Mouse (Mus musculus) erythroid progenitor cell, adult 5-6 weeks (primary cell): ENCODE data around the gene Csrp2. TPM values are rescaled to one million over a fixed set of nuclear protein-coding genes. Genes with fewer than 3 reads are reported as not detected.

Experiments
- ATAC-seq: replicated peaks from 2 replicates; pipeline ENCODE4 v1.8.0; 2016; ENCODE audit warnings: moderate number of reproducible peaks, mild to moderate bottlenecking, moderate TSS enrichment, inconsistent platforms; ENCODE audit not compliant: poor library complexity, low FRiP score, severe bottlenecking
- total RNA-seq, 2 experiments: library from RNA; stranded (forward) in 1 of 2; stranded (reverse) in 1 of 2; fragments of 150-400 nt in 1 of 2; fragments of 186-747, 209-891 nt in 1 of 2; gene quantifications; 2 replicates each; pipeline versions ENCODE4 v1.2.3 to v1.2.4; 2015 to 2017; ENCODE audit warnings: low replicate concordance in 2 of 2

Gene Csrp2
- total RNA-seq (2015; ENCODE audit: low replicate concordance) (18.7 TPM in 1 of 2 replicates, not detected in the other), total RNA-seq (2017; ENCODE audit: low replicate concordance) (2.1 and 11.6 TPM in 2 replicates)

- ATAC-seq, result peak; percentile 81
Measured at GRCm38 (mm10) chr10:110919531-110920343, at the start of gene Csrp2. TSS of gene Csrp2 (plus strand) at chr10:110919789.

GRCm38 (mm10) chr10:110874853-110875252, 44.7 kb upstream of the Csrp2 start:
- ATAC-seq, result no peak

- ATAC-seq, result no peak
Measured at GRCm38 (mm10) chr10:110876956-110877355, 42.6 kb upstream of the Csrp2 start.

- no peak for ATAC-seq
Measured at GRCm38 (mm10) chr10:110877851-110878250, 41.7 kb upstream of the Csrp2 start.

GRCm38 (mm10) chr10:110878641-110879040, 40.9 kb upstream of the Csrp2 start:
- ATAC-seq, result no peak

GRCm38 (mm10) chr10:110879426-110880066, 40.0 kb upstream of the Csrp2 start:
- no peak for ATAC-seq

GRCm38 (mm10) chr10:110881346-110881745, 38.2 kb upstream of the Csrp2 start:
- ATAC-seq, result no peak

GRCm38 (mm10) chr10:110882701-110883100, 36.9 kb upstream of the Csrp2 start:
- no peak for ATAC-seq

GRCm38 (mm10) chr10:110890656-110891272, 28.8 kb upstream of the Csrp2 start:
- ATAC-seq, result no peak

- no peak for ATAC-seq
Measured at GRCm38 (mm10) chr10:110899744-110900501, 19.7 kb upstream of the Csrp2 start.

GRCm38 (mm10) chr10:110903862-110904261, 15.7 kb upstream of the Csrp2 start:
- no peak for ATAC-seq

GRCm38 (mm10) chr10:110916666-110917344, 2.8 kb upstream of the Csrp2 start:
- no peak for ATAC-seq

GRCm38 (mm10) chr10:110917521-110917920, 2.1 kb upstream of the Csrp2 start:
- ATAC-seq, result no peak

- ATAC-seq, result no peak
Measured at GRCm38 (mm10) chr10:110918414-110919391, 886 bp upstream of the Csrp2 start.

GRCm38 (mm10) chr10:110920368-110920950, 870 bp downstream of the Csrp2 start:
- ATAC-seq, result no peak

- no peak for ATAC-seq
Measured at GRCm38 (mm10) chr10:110921890-110922289, 2.3 kb downstream of the Csrp2 start.

GRCm38 (mm10) chr10:110922612-110923011, 3.0 kb downstream of the Csrp2 start:
- ATAC-seq, result no peak

GRCm38 (mm10) chr10:110927491-110927890, 7.9 kb downstream of the Csrp2 start:
- ATAC-seq, result no peak
